Mouse (Mus musculus) C2C12 (cell line): ENCODE data around the gene Iqck.

Experiments
- CEBPB ChIP-seq: IDR thresholded peaks from one replicate; pipeline ENCODE4 v1.6.1; 2011; ENCODE audit warnings: low read depth, mild to moderate bottlenecking, control low read depth, moderate library complexity
- CTCF ChIP-seq: IDR thresholded peaks from one replicate; pipeline ENCODE4 v1.5.1; 2011; ENCODE audit not compliant: control insufficient read depth, insufficient read depth, insufficient read length
- MAX ChIP-seq: IDR thresholded peaks from one replicate; pipeline ENCODE4 v1.6.1; 2011; ENCODE audit warnings: mild to moderate bottlenecking, control low read depth
- MYOD1 ChIP-seq: IDR thresholded peaks from one replicate; pipeline ENCODE4 v1.6.1; 2011; ENCODE audit warnings: low read depth; ENCODE audit not compliant: control insufficient read depth, insufficient read length
- USF1 ChIP-seq: IDR thresholded peaks from one replicate; pipeline ENCODE4 v1.6.1; 2011; ENCODE audit warnings: low read depth, mild to moderate bottlenecking, control low read depth, moderate library complexity

GRCm38 (mm10) chr7:118982586-118982985, 127.0 kb downstream of the Iqck start:
- no peak for TF ChIP-seq CTCF
- TF ChIP-seq USF1 = no peak
- no peak for TF ChIP-seq MYOD1
- TF ChIP-seq CEBPB = no peak
- TF ChIP-seq MAX = no peak
